Mouse (Mus musculus) embryonic fibroblast, embryonic 13.5 days (primary cell): ENCODE measurements around the gene Zfp467.

Experiments used
- CTCF ChIP-seq: IDR thresholded peaks from 2 replicates; pipeline ENCODE4 v1.5.1; 2011; ENCODE audit warnings: mild to moderate bottlenecking, control low read depth, low read length, moderate library complexity, borderline replicate concordance; ENCODE audit not compliant: insufficient read depth
- POLR2A ChIP-seq: IDR thresholded peaks from 2 replicates; pipeline ENCODE4 v1.6.1; 2011; ENCODE audit warnings: low read depth, mild to moderate bottlenecking, control low read depth, low read length, moderate library complexity

GRCm38 (mm10) chr6:48426956-48427355, 18.7 kb downstream of the Zfp467 start:
- TF ChIP-seq CTCF (no peak), POLR2A (no peak)
